Mouse (Mus musculus) sigmoid colon, adult 10 weeks (tissue): ENCODE results near the gene Pmis2. TPM values are rescaled to one million over a fixed set of nuclear protein-coding genes. Genes with fewer than 3 reads are reported as not detected.

Experiments used
- polyA plus RNA-seq: library from polyadenylated mRNA; stranded (reverse); fragments of 350-450 nt; fragmentation: Illumina TruSeq; extraction: RNeasy Lipid Tissue Mini Kit (QIAGEN cat#74804); gene quantifications from one replicate; pipeline ENCODE4 v1.2.3, GENCODE M21; 2014; ENCODE audit warnings: low read depth, low replicate concordance

The Pmis2 gene
- not detected for polyA plus RNA-seq

DNA sequence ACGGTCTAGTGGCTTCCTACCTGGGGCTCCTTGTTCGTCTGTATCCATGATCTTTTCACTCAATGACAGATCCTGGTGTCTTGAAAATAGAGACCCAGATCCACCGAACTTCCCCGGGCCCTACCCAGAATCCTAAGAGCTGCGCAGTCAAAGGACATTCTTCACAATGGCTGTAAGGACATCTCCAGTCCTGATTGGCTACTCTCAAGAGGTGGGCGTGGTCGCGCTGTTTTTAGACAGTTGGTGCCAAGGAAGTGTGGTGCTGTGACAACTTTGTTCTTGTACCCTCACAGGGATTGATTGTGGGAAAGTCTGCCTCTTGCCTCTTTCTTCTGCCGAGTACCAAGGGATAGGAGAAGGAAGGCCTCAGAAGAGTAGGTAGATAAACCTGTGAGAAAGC is at the start of gene Pmis2:
TSS of gene Pmis2 (minus strand) at position 126 of the 400 bp plus-strand sequence.

GRCm38 (mm10) chr7:30711942-30712341 is 40.5 kb upstream of the Pmis2 start, which contains the start of gene Atp4a:
Gene Atp4a, plus strand, starts transcription at chr7:30712209.

DNA sequence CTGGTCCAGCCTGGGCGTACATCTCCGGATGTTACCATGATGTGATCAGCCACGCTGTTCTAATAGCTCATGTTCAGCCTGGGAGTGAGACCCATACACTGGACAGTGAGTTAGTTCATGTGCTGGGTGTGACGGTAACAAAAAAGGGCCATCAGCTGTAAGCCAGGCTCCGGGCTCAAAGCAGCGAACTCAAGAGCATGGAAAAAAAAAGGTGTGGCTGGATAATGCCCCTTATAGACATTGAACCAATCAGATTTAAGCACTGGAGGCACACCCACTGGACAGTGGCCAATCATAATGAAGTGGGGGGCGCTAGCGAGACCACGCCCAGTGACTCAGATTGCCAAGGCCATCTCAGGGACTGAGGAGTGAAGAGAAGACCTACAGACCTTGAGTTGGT is 27.2 kb upstream of the Pmis2 start, which contains the start of gene 2200002J24Rik:
TSS of gene 2200002J24Rik (plus strand) at position 338 of the 400 bp plus-strand sequence.

GRCm38 (mm10) chr7:30664529-30665200 is 6.7 kb downstream of the Pmis2 start, which contains the start of gene Haus5:
Gene Haus5, minus strand, starts transcription at chr7:30664994.

GRCm38 (mm10) chr7:30649591-30650540 is 21.5 kb downstream of the Pmis2 start, which contains the start of gene Rbm42:
Gene Rbm42, minus strand, starts transcription at chr7:30650317.

GRCm38 (mm10) chr7:30635752-30636151 is 35.7 kb downstream of the Pmis2 start, which contains the start of gene Etv2:
Gene Etv2, minus strand, starts transcription at chr7:30635852.

DNA sequence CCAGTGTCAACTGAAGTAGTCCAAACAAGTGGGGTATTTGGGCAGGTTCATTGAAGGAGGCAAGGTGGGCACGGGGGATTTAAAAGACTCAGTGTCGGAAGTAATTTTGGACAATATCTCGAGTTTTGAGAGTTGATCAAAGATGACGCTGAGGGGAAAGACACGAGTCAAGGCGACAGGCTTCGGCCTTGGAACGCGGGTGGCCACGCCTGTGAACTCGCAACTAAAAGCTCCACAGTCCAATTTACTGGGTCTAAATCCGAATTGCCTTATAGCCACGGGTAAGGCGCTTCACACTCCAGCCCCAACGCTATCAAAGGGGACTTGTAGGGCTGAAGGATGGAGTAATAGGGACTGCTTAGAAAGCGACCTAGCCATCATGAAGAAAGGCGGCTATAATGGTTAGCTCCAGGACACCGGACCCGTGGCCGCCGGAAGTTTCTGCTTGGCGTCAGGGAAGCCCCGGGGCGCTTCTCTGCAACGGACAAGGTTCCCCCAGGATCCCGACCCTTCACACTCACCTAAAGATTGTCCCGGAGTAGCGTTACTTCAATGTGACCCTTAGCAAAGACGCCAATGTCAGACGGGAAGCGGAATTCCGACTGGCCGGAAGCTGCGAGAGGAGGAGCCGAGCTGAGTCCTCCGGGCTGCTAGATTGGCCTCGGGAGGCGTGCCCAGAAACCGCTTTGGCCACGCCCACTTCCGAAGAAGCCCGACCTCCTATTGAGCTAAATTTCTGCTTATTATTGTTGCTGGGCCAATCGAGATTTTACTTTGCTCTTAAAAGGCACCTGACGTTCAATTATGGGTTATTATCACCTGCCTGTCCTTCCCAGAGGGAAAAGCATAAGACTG is 45.6 kb downstream of the Pmis2 start, which contains the start of gene Cox6b1:
TSS of gene Cox6b1 (minus strand) at position 622 of the 855 bp plus-strand sequence.

Other genes starting within 250 kb of the Pmis2 start
- 1.4 TPM for gene Nfkbid, start 249.9 kb downstream of the Pmis2 start, polyA plus RNA-seq
- 3.2 TPM for gene Aplp1, start 226.1 kb downstream of the Pmis2 start, polyA plus RNA-seq
- gene Kirrel2, start 213.9 kb downstream of the Pmis2 start, polyA plus RNA-seq, result not detected
- gene Nphs1, start 213.3 kb downstream of the Pmis2 start, polyA plus RNA-seq, result not detected
- not detected for gene Prodh2, start 178.0 kb downstream of the Pmis2 start, polyA plus RNA-seq
- gene Arhgap33, start 136.5 kb downstream of the Pmis2 start, polyA plus RNA-seq, result 0.54 TPM
- gene Hspb6, start 119.4 kb downstream of the Pmis2 start, polyA plus RNA-seq, result 35.6 TPM
- 2.2 TPM for gene Proser3, start 119.3 kb downstream of the Pmis2 start, polyA plus RNA-seq
- 3.1 TPM for gene Lin37, start 111.8 kb downstream of the Pmis2 start, polyA plus RNA-seq
- 9.0 TPM for gene U2af1l4, start 108.3 kb downstream of the Pmis2 start, polyA plus RNA-seq
- 6.2 TPM for gene Gm49396, start 108.3 kb downstream of the Pmis2 start, polyA plus RNA-seq
- gene Psenen, start 108.0 kb downstream of the Pmis2 start, polyA plus RNA-seq, result 28.7 TPM
- gene Igflr1, start 106.2 kb downstream of the Pmis2 start, polyA plus RNA-seq, result not detected
- gene Kmt2b, start 82.9 kb downstream of the Pmis2 start, polyA plus RNA-seq, result 9.5 TPM
- not detected for gene Zbtb32, start 72.7 kb downstream of the Pmis2 start, polyA plus RNA-seq
- gene Upk1a, start 58.8 kb downstream of the Pmis2 start, polyA plus RNA-seq, result not detected
- 1,311 TPM for gene Cox6b1, start 45.5 kb downstream of the Pmis2 start, polyA plus RNA-seq
- gene Etv2, start 35.8 kb downstream of the Pmis2 start, polyA plus RNA-seq, result not detected
- gene Rbm42, start 21.3 kb downstream of the Pmis2 start, polyA plus RNA-seq, result not detected
- gene Haus5, start 6.6 kb downstream of the Pmis2 start, polyA plus RNA-seq, result 3.0 TPM
- not detected for gene 2200002J24Rik, start 27.3 kb upstream of the Pmis2 start, polyA plus RNA-seq
- not detected for gene Atp4a, start 40.6 kb upstream of the Pmis2 start, polyA plus RNA-seq
- 7.3 TPM for gene Tmem147, start 57.9 kb upstream of the Pmis2 start, polyA plus RNA-seq
- not detected for gene Gapdhs, start 72.1 kb upstream of the Pmis2 start, polyA plus RNA-seq
- gene Sbsn, start 79.9 kb upstream of the Pmis2 start, polyA plus RNA-seq, result 0.69 TPM
- 2.5 TPM for gene Dmkn, start 92.2 kb upstream of the Pmis2 start, polyA plus RNA-seq
- gene Krtdap, start 116.3 kb upstream of the Pmis2 start, polyA plus RNA-seq, result not detected
- gene Ffar2, start 152.2 kb upstream of the Pmis2 start, polyA plus RNA-seq, result 11.9 TPM
- not detected for gene Ffar3, start 184.6 kb upstream of the Pmis2 start, polyA plus RNA-seq
- gene Ffar1, start 190.0 kb upstream of the Pmis2 start, polyA plus RNA-seq, result 0.91 TPM
- 9.5 TPM for gene Cd22, start 208.7 kb upstream of the Pmis2 start, polyA plus RNA-seq
- not detected for gene Mag, start 243.3 kb upstream of the Pmis2 start, polyA plus RNA-seq